ENCODE assay signal across 30 mouse cellular contexts in the genomic region with DNA sequence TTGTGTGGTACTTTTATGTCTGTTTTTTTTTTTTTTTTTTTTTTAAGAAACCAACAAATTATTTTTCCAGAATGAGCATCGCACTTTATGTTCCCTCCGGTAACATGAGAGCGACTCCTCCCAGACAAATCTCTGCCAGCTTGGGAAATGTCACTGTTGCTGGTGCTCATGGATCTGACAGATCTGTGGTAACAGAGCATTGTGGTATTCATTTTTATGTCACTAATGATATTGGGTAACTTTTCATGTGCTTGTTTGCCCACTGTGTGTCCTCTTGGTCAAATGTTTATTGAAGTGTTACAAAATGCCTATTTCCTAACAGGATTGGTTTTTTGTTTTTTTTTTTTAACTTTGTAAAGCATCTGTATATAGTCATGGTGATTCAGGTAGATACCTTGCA.
DNase-seq lines count a peak whose midpoint lies in the region; ATAC-seq and TF ChIP-seq lines count a peak whose summit lies in the region.
"Had no signal": no experiment of that assay in that cellular context is flagged by ENCODE, and none has a peak within 500 bp of the region (broad histone marks: within the 10 kb centered on the region; RNA-seq: fewer than 3 reads in every experiment).

No protein-coding gene starts in this region.

- no peak overlapping the region for H3K9ac ChIP-seq in liver, postnatal 0 days (replicated peaks)
- H3K9ac ChIP-seq: forebrain, embryonic 12.5 days; heart, embryonic 12.5 days; hindbrain, embryonic 14.5 days; kidney, embryonic 15.5 days; limb, embryonic 12.5 days; liver, embryonic 13.5 days; midbrain, embryonic 15.5 days had no signal

- no peaks in the 10 kb centered on the region for H3K36me3 ChIP-seq in liver, postnatal 0 days (replicated peaks; ENCODE audit: insufficient read depth, low read length)
- H3K36me3 ChIP-seq: forebrain, embryonic 12.5 days; G1E; heart, embryonic 12.5 days; kidney, embryonic 15.5 days; limb, embryonic 12.5 days; liver, embryonic 13.5 days; midbrain, embryonic 15.5 days had no signal

- TF ChIP-seq CTCF in liver, postnatal 0 days (IDR thresholded peaks at IDR 0.05; ENCODE audit: low read depth), result no peak

- H3K4me3 ChIP-seq in liver, postnatal 0 days (ENCODE audit: low read depth, low read length), result no peak overlapping the region
- H3K4me3 ChIP-seq: erythroblast, embryonic 14.5 days; forebrain, embryonic 12.5 days; heart, embryonic 12.5 days; kidney, embryonic 15.5 days; left cerebral cortex, adult 2 months; limb, embryonic 12.5 days; liver, embryonic 13.5 days; midbrain, embryonic 15.5 days had no signal

- ATAC-seq in liver, postnatal 0 days, result peak; percentile 90
- ATAC-seq in megakaryocyte progenitor cell, adult 5-6 weeks (replicated peaks; ENCODE audit: poor library complexity), result peak; percentile 17; the same call in 1 of the 2 replicates
- no peak for ATAC-seq in megakaryocyte-erythroid progenitor cell, adult 5-6 weeks (replicated peaks; ENCODE audit: low FRiP score, low TSS enrichment, poor library complexity, severe bottlenecking)
- no peak for ATAC-seq in activated CD4-positive, CD25-positive, alpha-beta regulatory T cell, adult 4 months
- ATAC-seq: inflammation-experienced regulatory T-cells, adult 6 months; midbrain, embryonic 15.5 days; Patski had no signal

- peak; percentile 5 for DNase-seq in adrenal gland, adult 2 months
- no peak for DNase-seq in adrenal gland, postnatal 10 days
- DNase-seq in liver, postnatal 0 days, result no peak
- DNase-seq in liver (no peak), adipocyte (ENCODE audit: low spot score) (peak; percentile 41)
- DNase-seq: cerebellum, adult 11 months; gastrocnemius, postnatal 25 days; heart, adult 18-20 months; heart, postnatal 4 days; kidney, adult 11 months; kidney, postnatal 25 days; liver, embryonic 13.5 days; lung, adult 2 months; lung, postnatal 4 days; thymus, adult 2 months; thymus, postnatal 36 days had no signal

- H3K9me3 ChIP-seq in liver, postnatal 0 days (ENCODE audit: low read length), result no peaks in the 10 kb centered on the region
- H3K9me3 ChIP-seq: forebrain, embryonic 12.5 days; G1E; heart, embryonic 12.5 days; kidney, embryonic 15.5 days; limb, embryonic 12.5 days; liver, embryonic 13.5 days; midbrain, embryonic 15.5 days had no signal

- no peak overlapping the region for H3K27ac ChIP-seq in liver, postnatal 0 days (ENCODE audit: low read depth)
- H3K27ac ChIP-seq: forebrain, embryonic 12.5 days; hindbrain, embryonic 14.5 days; kidney, embryonic 15.5 days; left cerebral cortex, adult 2 months; limb, embryonic 12.5 days; liver, embryonic 13.5 days; midbrain, embryonic 15.5 days had no signal

- no peak overlapping the region for H3K4me2 ChIP-seq in liver, postnatal 0 days (ENCODE audit: low read depth, low read length)
- H3K4me2 ChIP-seq: forebrain, embryonic 12.5 days; heart, embryonic 12.5 days; hindbrain, embryonic 14.5 days; kidney, embryonic 15.5 days; limb, embryonic 12.5 days; liver, embryonic 13.5 days; midbrain, embryonic 15.5 days had no signal

- no peaks in the 10 kb centered on the region for H3K27me3 ChIP-seq in liver, postnatal 0 days (ENCODE audit: insufficient read depth, low read length)
- H3K27me3 ChIP-seq: forebrain, embryonic 12.5 days; heart, embryonic 12.5 days; kidney, embryonic 15.5 days; liver, embryonic 13.5 days; midbrain, embryonic 15.5 days; Patski had no signal

- peak; percentile 31; the same call in 1 of the 2 replicates for TF ChIP-seq EP300 in liver, postnatal 0 days (IDR thresholded peaks at IDR 0.05; ENCODE audit: low read depth)

- H3K4me1 ChIP-seq in liver, postnatal 0 days (ENCODE audit: insufficient read depth), result peaks cover 3% of the 10 kb centered on the region; the same call in 1 of the 2 replicates
- H3K4me1 ChIP-seq: forebrain, embryonic 12.5 days; kidney, embryonic 15.5 days; limb, embryonic 12.5 days; liver, embryonic 13.5 days; midbrain, embryonic 15.5 days had no signal

- 72% methylated on average over 3 of the region's 3 CpGs for WGBS in liver, postnatal 0 days (ENCODE audit: insufficient replicate concordance)

Comparison
In these comparisons a context has a peak if more than half of its experiments do, and no peak if none do; other contexts are left out.
1. DNase-seq: peak in adrenal gland, adult 2 months (single experiment) and adipocyte (single experiment); none in adrenal gland, postnatal 10 days (single experiment), liver, postnatal 0 days (single experiment) and liver (single experiment).
2. ATAC-seq: peak in liver, postnatal 0 days (single experiment) and megakaryocyte progenitor cell, adult 5-6 weeks (single experiment); none in megakaryocyte-erythroid progenitor cell, adult 5-6 weeks (single experiment) and activated CD4-positive, CD25-positive, alpha-beta regulatory T cell, adult 4 months (single experiment).